Mouse (Mus musculus) testis, adult 2 months (tissue): ENCODE results near the gene Tipin.

Experiments used
- CTCF ChIP-seq: fragments of 200-500 bp; IDR thresholded peaks from 2 replicates; pipeline ENCODE4 v1.5.1; 2012; ENCODE audit warnings: low read depth, mild to moderate bottlenecking, inconsistent platforms, low read length, moderate library complexity; ENCODE audit not compliant: control insufficient read depth, insufficient read depth, insufficient replicate concordance
- POLR2A ChIP-seq: fragments of 200-500 bp; IDR thresholded peaks from 2 replicates; pipeline ENCODE4 v1.6.1; 2012; ENCODE audit warnings: low read depth, mild to moderate bottlenecking, inconsistent platforms, low read length, moderate library complexity; ENCODE audit not compliant: control insufficient read depth

GRCm38 (mm10) chr9:64255422-64255821, 26.0 kb upstream of the Tipin start:
- no peak for TF ChIP-seq CTCF
- no peak for TF ChIP-seq POLR2A
